Mouse (Mus musculus): ENCODE data around the gene 5031439G07Rik. TPM values are rescaled to one million over a fixed set of nuclear protein-coding genes. Genes with fewer than 3 reads are reported as not detected.

Gene 5031439G07Rik
- total and polyA plus RNA-seq, 3 experiments: 19.6 to 61.0 TPM; not detected in 1

- no peaks in the 10 kb centered on the region for H3K9me3 ChIP-seq (replicated peaks; ENCODE audit: insufficient read depth, low read length)
- H3K36me3 ChIP-seq (ENCODE audit: control insufficient read depth in 1 of 2, insufficient read depth in 2 of 2, low read length in 2 of 2): peaks cover 0 to 4% of the 10 kb centered on the region in 2 experiments; a peak in 2 of 4 replicates
- no peak overlapping the region for H3K27ac ChIP-seq (ENCODE audit: control insufficient read depth, low read depth, low read length)
- TF ChIP-seq NRF1 (IDR thresholded peaks at IDR 0.05; ENCODE audit: insufficient read depth, low read depth, low read length, poor library complexity, severe bottlenecking) (no peak), MYC (IDR thresholded peaks at IDR 0.05; ENCODE audit: low read depth, low read length) (no peak), MAX (IDR thresholded peaks at IDR 0.05; ENCODE audit: low read length) (no peak), CHD2 (IDR thresholded peaks at IDR 0.05; ENCODE audit: low read length) (no peak), RAD21 (IDR thresholded peaks at IDR 0.05; ENCODE audit: low read depth, low read length) (no peak), BHLHE40 (IDR thresholded peaks at IDR 0.05; ENCODE audit: borderline replicate concordance, low read depth, low read length) (no peak), USF1 (IDR thresholded peaks at IDR 0.05; ENCODE audit: low read depth, low read length) (no peak), ZMIZ1 (IDR thresholded peaks at IDR 0.05; ENCODE audit: low read depth, low read length) (no peak)
- no peaks in the 10 kb centered on the region for H3K27me3 ChIP-seq (ENCODE audit: control insufficient read depth in 1 of 2, insufficient read depth in 2 of 2, low read length in 2 of 2)
- H3K4me3 ChIP-seq (ENCODE audit: control insufficient read depth in 1 of 2, insufficient read depth in 1 of 2, low read depth in 2 of 2, low read length in 2 of 2): no peak overlapping the region
- peaks cover 2% of the 10 kb centered on the region; the same call in 1 of the 2 replicates for H3K79me2 ChIP-seq (ENCODE audit: control insufficient read depth, insufficient read depth, low read length, poor library complexity)
- no peak overlapping the region for H3K9ac ChIP-seq (ENCODE audit: control insufficient read depth, low read depth, low read length, poor library complexity, severe bottlenecking)
- H3K4me1 ChIP-seq (ENCODE audit: control insufficient read depth in 1 of 2, insufficient read depth in 2 of 2, low read length in 2 of 2): peaks cover 0 to 6% of the 10 kb centered on the region in 2 experiments; a peak in 1 of 4 replicates
- DNase-seq (ENCODE audit: low read depth, low spot score): no peak
Observed at GRCm38 (mm10) chr15:84981609-84982313, 6.6 kb downstream of the 5031439G07Rik start.

- Histone ChIP-seq H3K9ac (ENCODE audit: control insufficient read depth, low read depth, low read length, poor library complexity, severe bottlenecking) (no peak overlapping the region), H3K27ac (ENCODE audit: control insufficient read depth, low read depth, low read length) (no peak overlapping the region), H3K4me1 (ENCODE audit: control insufficient read depth in 1 of 2, insufficient read depth in 2 of 2, low read length in 2 of 2) (no peaks in the 10 kb centered on the region), H3K79me2 (ENCODE audit: control insufficient read depth, insufficient read depth, low read length, poor library complexity) (no peaks in the 10 kb centered on the region), H3K9me3 (replicated peaks; ENCODE audit: insufficient read depth, low read length) (no peaks in the 10 kb centered on the region), H3K36me3 (ENCODE audit: control insufficient read depth in 1 of 2, insufficient read depth in 2 of 2, low read length in 2 of 2) (no peaks in the 10 kb centered on the region), H3K27me3 (ENCODE audit: control insufficient read depth in 1 of 2, insufficient read depth in 2 of 2, low read length in 2 of 2) (no peaks in the 10 kb centered on the region), H3K4me3 (ENCODE audit: control insufficient read depth in 1 of 2, insufficient read depth in 1 of 2, low read depth in 2 of 2, low read length in 2 of 2) (no peak overlapping the region)
- DNase-seq (ENCODE audit: low read depth, low spot score): no peak
- TF ChIP-seq HCFC1 (IDR thresholded peaks at IDR 0.05; ENCODE audit: low read depth, low read length): no peak
- TF ChIP-seq RAD21 (IDR thresholded peaks at IDR 0.05; ENCODE audit: low read depth, low read length): no peak
- no peak for TF ChIP-seq KAT2A (conservative IDR thresholded peaks at IDR 0.05; ENCODE audit: low read depth, low read length)
- no peak for TF ChIP-seq ETS1 (IDR thresholded peaks at IDR 0.05; ENCODE audit: low read depth, low read length)
- no peak for TF ChIP-seq GABPA (IDR thresholded peaks at IDR 0.05; ENCODE audit: low read depth, low read length)
- TF ChIP-seq USF1 (IDR thresholded peaks at IDR 0.05; ENCODE audit: low read depth, low read length): no peak
- no peak for TF ChIP-seq SMC3 (IDR thresholded peaks at IDR 0.05; ENCODE audit: low read depth, low read length)
- TF ChIP-seq MEF2A (IDR thresholded peaks at IDR 0.05; ENCODE audit: extremely low read depth, insufficient replicate concordance, low read depth, low read length, poor library complexity, severe bottlenecking): no peak
- TF ChIP-seq BHLHE40 (IDR thresholded peaks at IDR 0.05; ENCODE audit: borderline replicate concordance, low read depth, low read length): no peak
- no peak for TF ChIP-seq MAZ (IDR thresholded peaks at IDR 0.05; ENCODE audit: low read depth, low read length)
- TF ChIP-seq MYB (IDR thresholded peaks at IDR 0.05; ENCODE audit: low read depth, low read length): no peak
- no peak for TF ChIP-seq MXI1 (IDR thresholded peaks at IDR 0.05; ENCODE audit: low read depth, low read length)
- no peak for TF ChIP-seq POLR2A (IDR thresholded peaks at IDR 0.05; ENCODE audit: control insufficient read depth in 1 of 2, insufficient read depth in 1 of 2, low read depth in 1 of 2, low read length in 2 of 2, poor library complexity in 1 of 2)
- TF ChIP-seq GATA1 (IDR thresholded peaks at IDR 0.05; ENCODE audit: low read depth, low read length): no peak
- TF ChIP-seq ZNF384 (IDR thresholded peaks at IDR 0.05; ENCODE audit: low read depth, low read length): no peak
Observed at GRCm38 (mm10) chr15:84975729-84976128, 12.6 kb downstream of the 5031439G07Rik start.

All from MEL (cell line).